Mouse (Mus musculus): ENCODE data around the gene Msi2. TPM values are rescaled to one million over a fixed set of nuclear protein-coding genes. Genes with fewer than 3 reads are reported as not detected.

Msi2 gene
- polyA plus RNA-seq, 1 experiment from 2014 or later = 41.0 TPM

GRCm38 (mm10) chr11:88689831-88690459 is 28.4 kb downstream of the Msi2 start:
- no peak overlapping the region; the same call in 1 of the 2 replicates for H3K4me2 ChIP-seq
- WGBS = 8% methylated on average over 14 of the region's 14 CpGs
- H3K9me3 ChIP-seq = no peaks in the 10 kb centered on the region
- H3K36me3 ChIP-seq = peaks cover 30% of the 10 kb centered on the region
- H3K27me3 ChIP-seq = no peaks in the 10 kb centered on the region
- ATAC-seq (ENCODE audit: low FRiP score) = no peak
- peak overlapping the region; percentile 64; the same call in 1 of the 2 replicates for H3K27ac ChIP-seq
- no peak overlapping the region for H3K4me3 ChIP-seq
- no peak overlapping the region; the same call in 1 of the 2 replicates for H3K9ac ChIP-seq
- peaks cover 91% of the 10 kb centered on the region for H3K4me1 ChIP-seq (replicated peaks)

GRCm38 (mm10) chr11:88688644-88689043 is 29.7 kb downstream of the Msi2 start:
- H3K27ac ChIP-seq = peak overlapping the region; percentile 64; the same call in 1 of the 2 replicates
- no peaks in the 10 kb centered on the region for H3K9me3 ChIP-seq
- no peaks in the 10 kb centered on the region for H3K27me3 ChIP-seq
- no peak for ATAC-seq (ENCODE audit: low FRiP score)
- H3K36me3 ChIP-seq = peaks cover 33% of the 10 kb centered on the region
- no peak overlapping the region for H3K4me3 ChIP-seq
- no peak overlapping the region for H3K4me2 ChIP-seq
- peaks cover 91% of the 10 kb centered on the region for H3K4me1 ChIP-seq (replicated peaks)
- 93% methylated on average over 8 of the region's 8 CpGs for WGBS
- H3K9ac ChIP-seq = no peak overlapping the region

DNA sequence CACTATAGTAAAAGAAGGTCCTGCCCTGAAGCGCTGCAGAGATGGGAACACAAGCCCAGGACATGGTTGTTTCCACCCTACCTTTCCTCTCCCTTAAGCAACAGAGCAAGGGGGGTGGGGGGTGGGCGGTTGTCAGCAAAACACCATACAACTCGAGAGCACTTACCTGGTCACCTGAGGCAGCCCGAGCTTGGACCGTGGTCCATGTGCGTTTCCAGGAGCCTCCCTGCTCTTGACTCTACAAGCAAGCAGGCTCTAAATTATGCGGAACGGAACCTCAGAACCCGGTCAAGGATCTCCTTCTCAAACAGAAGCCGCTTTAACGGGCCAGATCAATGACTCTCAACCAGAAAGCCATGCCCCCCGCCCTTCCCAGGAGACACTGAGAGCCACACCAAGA is 30.6 kb downstream of the Msi2 start:
- H3K9me3 ChIP-seq = no peaks in the 10 kb centered on the region
- H3K9ac ChIP-seq = 0 out of 2 replicates have a peak overlapping the region, but pooled peaks have one; percentile 8
- H3K4me2 ChIP-seq = no peak overlapping the region
- no peak for ATAC-seq (ENCODE audit: low FRiP score)
- no peak overlapping the region for H3K27ac ChIP-seq
- H3K27me3 ChIP-seq = no peaks in the 10 kb centered on the region
- H3K36me3 ChIP-seq = peaks cover 33% of the 10 kb centered on the region
- 91% methylated on average over 12 of the region's 12 CpGs for WGBS
- peaks cover 93% of the 10 kb centered on the region for H3K4me1 ChIP-seq (replicated peaks)
- no peak overlapping the region for H3K4me3 ChIP-seq

DNA sequence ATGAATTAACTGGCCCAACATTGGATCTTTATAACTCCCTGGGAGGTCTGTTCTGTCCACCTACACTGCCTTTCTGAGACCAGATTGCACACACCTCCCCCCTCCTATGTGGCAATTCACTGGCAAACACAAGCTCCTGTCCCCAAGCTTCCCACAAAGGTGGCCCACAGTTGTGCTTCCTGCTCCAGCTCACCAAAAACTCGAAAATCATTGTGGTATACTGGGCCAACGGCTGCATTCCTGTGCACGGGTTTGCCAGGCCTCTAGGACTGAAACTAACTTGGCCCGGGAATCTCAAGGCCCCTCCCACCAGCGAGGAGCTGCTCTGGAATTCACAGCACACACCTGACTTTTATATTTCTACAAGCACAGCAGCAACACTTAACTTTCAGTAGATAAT is 31.3 kb downstream of the Msi2 start:
- H3K27me3 ChIP-seq = no peaks in the 10 kb centered on the region
- peaks cover 33% of the 10 kb centered on the region for H3K36me3 ChIP-seq
- WGBS = 77% methylated on average over 5 of the region's 5 CpGs
- no peak overlapping the region for H3K4me3 ChIP-seq
- H3K9me3 ChIP-seq = no peaks in the 10 kb centered on the region
- no peak overlapping the region for H3K9ac ChIP-seq
- ATAC-seq (ENCODE audit: low FRiP score) = no peak
- H3K4me2 ChIP-seq = no peak overlapping the region
- H3K4me1 ChIP-seq (replicated peaks) = peaks cover 95% of the 10 kb centered on the region
- H3K27ac ChIP-seq = 0 out of 2 replicates have a peak overlapping the region, but pooled peaks have one; percentile 23

GRCm38 (mm10) chr11:88686061-88686460 is 32.3 kb downstream of the Msi2 start:
- peak overlapping the region; percentile 64 for H3K27ac ChIP-seq
- no peaks in the 10 kb centered on the region for H3K9me3 ChIP-seq
- ATAC-seq (ENCODE audit: low FRiP score) = no peak
- 77% methylated on average over 7 of the region's 7 CpGs for WGBS
- H3K27me3 ChIP-seq = no peaks in the 10 kb centered on the region
- peak overlapping the region; percentile 24; the same call in 1 of the 2 replicates for H3K9ac ChIP-seq
- peaks cover 94% of the 10 kb centered on the region for H3K4me1 ChIP-seq (replicated peaks)
- H3K4me3 ChIP-seq = no peak overlapping the region
- peaks cover 33% of the 10 kb centered on the region for H3K36me3 ChIP-seq
- no peak overlapping the region for H3K4me2 ChIP-seq

GRCm38 (mm10) chr11:88683026-88683770 is 35.1 kb downstream of the Msi2 start:
- Histone ChIP-seq H3K9me3 (no peaks in the 10 kb centered on the region), H3K4me2 (no peak overlapping the region), H3K9ac (no peak overlapping the region), H3K27ac (peak overlapping the region; percentile 73), H3K4me3 (no peak overlapping the region), H3K4me1 (replicated peaks) (peaks cover 85% of the 10 kb centered on the region), H3K27me3 (no peaks in the 10 kb centered on the region), H3K36me3 (peaks cover 39% of the 10 kb centered on the region)
- ATAC-seq (ENCODE audit: low FRiP score) = no peak
- WGBS = 55% methylated on average over 14 of the region's 14 CpGs

- no peaks in the 10 kb centered on the region for H3K27me3 ChIP-seq
- 81% methylated on average over 7 of the region's 7 CpGs for WGBS
- H3K4me3 ChIP-seq = no peak overlapping the region
- H3K9ac ChIP-seq = no peak overlapping the region
- peaks cover 69% of the 10 kb centered on the region for H3K4me1 ChIP-seq (replicated peaks)
- no peaks in the 10 kb centered on the region for H3K9me3 ChIP-seq
- no peak overlapping the region for H3K4me2 ChIP-seq
- ATAC-seq (ENCODE audit: low FRiP score) = no peak
- peak overlapping the region; percentile 61 for H3K27ac ChIP-seq
- H3K36me3 ChIP-seq = peaks cover 44% of the 10 kb centered on the region
Measured at GRCm38 (mm10) chr11:88677350-88677749, 41.0 kb downstream of the Msi2 start.

- peak overlapping the region; percentile 61 for H3K27ac ChIP-seq
- no peaks in the 10 kb centered on the region for H3K9me3 ChIP-seq
- H3K27me3 ChIP-seq = no peaks in the 10 kb centered on the region
- H3K36me3 ChIP-seq = peaks cover 48% of the 10 kb centered on the region
- H3K4me3 ChIP-seq = no peak overlapping the region
- no peak overlapping the region for H3K9ac ChIP-seq
- H3K4me2 ChIP-seq = no peak overlapping the region
- no peak for ATAC-seq (ENCODE audit: low FRiP score)
- WGBS = 100% methylated on average over 2 of the region's 2 CpGs
- peaks cover 64% of the 10 kb centered on the region for H3K4me1 ChIP-seq (replicated peaks)
Measured at GRCm38 (mm10) chr11:88676597-88676996, 41.7 kb downstream of the Msi2 start.

DNA sequence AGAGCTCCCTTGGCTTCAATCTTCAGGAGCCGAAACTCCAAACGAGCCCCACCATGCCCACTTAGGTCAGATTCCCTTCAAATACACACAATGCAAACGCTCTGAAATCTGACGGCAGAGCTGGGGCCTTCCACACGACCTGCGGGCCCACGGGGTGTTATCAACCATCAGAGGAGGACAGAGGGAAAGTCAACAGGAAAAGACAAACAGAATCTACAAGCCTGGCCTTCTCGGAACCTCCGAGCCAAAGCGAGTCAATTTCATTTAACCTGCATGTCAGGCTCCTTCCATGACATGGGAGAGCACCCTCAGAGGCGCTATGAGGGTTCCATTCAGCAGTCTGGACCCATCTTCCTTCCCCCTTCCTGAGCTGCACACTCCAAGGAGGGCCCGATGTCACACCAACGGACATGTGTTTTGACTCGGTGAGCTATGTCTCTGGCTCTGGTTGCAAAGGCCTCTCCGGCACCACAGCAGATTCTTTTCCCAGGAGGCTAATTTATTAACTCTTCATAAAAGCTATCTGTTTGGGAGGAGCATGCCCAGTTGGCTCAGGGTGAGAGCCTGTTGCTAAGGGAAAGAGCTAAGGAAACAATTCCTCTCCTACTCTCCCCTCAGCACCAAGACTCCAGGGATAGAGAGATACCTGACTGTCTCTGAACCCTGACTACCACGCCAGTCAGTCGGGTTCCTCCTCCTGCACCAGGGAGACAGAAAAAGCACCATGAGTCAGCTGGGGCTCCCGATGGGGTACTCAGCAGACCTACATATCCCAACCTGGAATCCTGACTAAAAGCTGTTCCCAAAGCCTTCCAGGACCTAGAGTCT is 42.6 kb downstream of the Msi2 start:
- ATAC-seq (ENCODE audit: low FRiP score) = 0 out of 2 replicates have a peak, but pooled peaks have one; percentile 39
- H3K4me1 ChIP-seq (replicated peaks) = peaks cover 65% of the 10 kb centered on the region

DNA sequence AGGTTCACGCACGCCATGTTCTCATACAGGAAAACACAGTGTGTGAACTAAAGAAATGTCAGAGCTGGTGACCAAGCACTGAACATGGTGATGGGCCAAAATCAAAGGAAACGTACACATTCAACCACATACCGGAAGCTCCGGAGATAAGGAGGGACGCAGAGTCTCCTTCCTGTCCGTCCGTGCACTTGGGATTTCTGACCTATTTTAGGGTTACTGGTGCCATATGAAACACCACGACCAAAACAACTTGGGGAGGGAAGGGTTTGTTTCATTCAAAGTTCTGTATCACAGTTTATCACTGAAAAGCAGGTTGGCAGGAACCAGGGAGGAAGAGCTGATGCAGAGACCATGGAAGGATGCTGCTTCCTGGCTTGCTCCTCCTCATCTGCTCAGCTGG is 44.2 kb downstream of the Msi2 start:
- Histone ChIP-seq H3K9ac (no peak overlapping the region), H3K9me3 (no peaks in the 10 kb centered on the region), H3K4me1 (replicated peaks) (peaks cover 68% of the 10 kb centered on the region), H3K27ac (no peak overlapping the region), H3K4me2 (no peak overlapping the region), H3K27me3 (no peaks in the 10 kb centered on the region), H3K36me3 (peaks cover 58% of the 10 kb centered on the region), H3K4me3 (no peak overlapping the region)
- no peak for ATAC-seq (ENCODE audit: low FRiP score)
- 91% methylated on average over 9 of the region's 9 CpGs for WGBS

More for the DNA sequence above, 42.6 kb downstream of the Msi2 start:
- Histone ChIP-seq H3K27ac (peak overlapping the region; percentile 61), H3K9me3 (no peaks in the 10 kb centered on the region), H3K4me2 (no peak overlapping the region), H3K4me3 (no peak overlapping the region), H3K36me3 (peaks cover 56% of the 10 kb centered on the region), H3K9ac (no peak overlapping the region), H3K27me3 (no peaks in the 10 kb centered on the region)
- 74% methylated on average over 18 of the region's 18 CpGs for WGBS

DNA sequence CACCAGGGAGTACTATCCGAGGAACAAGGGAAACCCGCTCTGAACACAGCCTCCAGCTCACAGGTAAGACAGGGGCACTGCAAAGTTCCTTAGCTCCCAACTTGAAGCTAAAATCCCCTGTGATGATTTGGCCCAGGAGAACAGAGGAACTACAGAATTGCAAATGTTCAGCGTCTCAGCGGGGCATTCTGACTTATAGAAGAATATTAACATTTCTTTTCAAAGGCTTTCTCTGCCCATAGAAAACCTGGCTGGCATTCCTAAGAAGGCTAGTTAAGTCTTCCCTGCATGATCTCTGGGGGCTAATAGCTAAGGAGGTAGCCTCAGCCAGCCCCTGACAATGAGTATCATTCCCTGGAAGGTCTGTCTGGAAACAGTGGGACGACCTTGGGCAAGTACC is 47.4 kb downstream of the Msi2 start:
- no peak for ATAC-seq (ENCODE audit: low FRiP score)
- H3K4me1 ChIP-seq (replicated peaks) = peaks cover 45% of the 10 kb centered on the region
- no peaks in the 10 kb centered on the region for H3K9me3 ChIP-seq
- H3K27ac ChIP-seq = 0 out of 2 replicates have a peak overlapping the region, but pooled peaks have one; percentile 52
- 68% methylated on average over 5 of the region's 5 CpGs for WGBS
- peaks cover 81% of the 10 kb centered on the region for H3K36me3 ChIP-seq
- no peak overlapping the region for H3K4me3 ChIP-seq
- no peak overlapping the region for H3K4me2 ChIP-seq
- H3K27me3 ChIP-seq = no peaks in the 10 kb centered on the region
- H3K9ac ChIP-seq = no peak overlapping the region

DNA sequence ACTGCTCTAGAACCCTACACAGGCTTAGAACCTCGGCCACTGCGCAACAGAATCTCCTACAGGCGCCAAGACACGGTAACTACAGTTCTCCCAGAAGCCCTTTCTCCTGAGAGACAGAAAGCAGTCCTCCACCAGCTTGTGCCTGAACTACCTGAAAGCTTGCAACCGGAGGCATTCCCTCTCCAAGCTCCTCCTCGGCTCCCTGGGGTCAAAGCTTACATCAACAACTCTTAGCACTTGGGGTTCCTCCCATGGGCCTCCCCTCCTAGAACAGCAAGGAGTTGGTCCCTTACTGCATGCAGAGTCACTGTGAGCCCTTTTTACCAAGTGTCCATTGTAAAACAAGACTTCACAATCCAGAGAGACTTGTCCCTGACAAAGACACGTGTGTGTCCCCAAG is 49.2 kb downstream of the Msi2 start:
- Histone ChIP-seq H3K27me3 (no peaks in the 10 kb centered on the region), H3K27ac (peak overlapping the region; percentile 35), H3K36me3 (peaks cover 68% of the 10 kb centered on the region), H3K4me1 (replicated peaks) (peaks cover 51% of the 10 kb centered on the region), H3K4me2 (no peak overlapping the region), H3K9ac (no peak overlapping the region), H3K4me3 (no peak overlapping the region), H3K9me3 (no peaks in the 10 kb centered on the region)
- 91% methylated on average over 7 of the region's 7 CpGs for WGBS
- ATAC-seq (ENCODE audit: low FRiP score) = no peak
